ENCODE assay signal across 15 mouse cellular contexts in the genomic region with DNA sequence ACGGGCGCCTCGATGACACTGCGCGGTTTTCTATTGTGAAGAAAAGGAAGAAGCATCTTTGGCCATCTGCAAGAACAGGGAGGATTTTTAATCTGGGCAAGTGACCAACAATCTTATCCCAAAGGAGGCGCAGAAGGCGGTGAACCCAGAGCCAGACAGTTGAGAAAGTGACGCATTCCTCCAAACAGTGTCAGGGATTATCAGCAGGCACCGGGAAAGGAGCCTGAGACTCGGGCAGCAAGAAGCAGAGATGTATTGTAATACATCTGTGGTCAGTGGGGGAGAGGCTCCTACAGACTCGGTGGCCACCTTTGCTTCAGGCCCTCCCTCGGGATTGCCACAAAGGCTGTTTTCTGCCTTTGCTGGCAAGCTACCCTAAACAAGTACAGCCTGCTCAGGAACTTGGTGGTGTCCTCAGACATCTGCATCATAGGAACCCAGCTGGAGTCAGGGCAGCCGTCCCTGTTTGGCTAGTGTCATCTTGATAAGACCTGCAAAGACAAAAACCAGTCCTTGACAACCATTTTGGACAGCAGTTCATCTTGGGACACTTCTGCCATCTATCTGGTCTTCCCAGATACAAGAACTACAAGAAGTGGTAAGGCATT. TPM values are rescaled to one million over a fixed set of nuclear protein-coding genes. Genes with fewer than 3 reads are reported as not detected.
A peak's percentile ranks its signal among the peaks of the same experiment; 100 is the strongest.
DNase-seq lines count a peak whose midpoint lies in the region; ATAC-seq and TF ChIP-seq lines count a peak whose summit lies in the region.
"Had no signal": no experiment of that assay in that cellular context is flagged by ENCODE, and none has a peak within 500 bp of the region (broad histone marks: within the 10 kb centered on the region; RNA-seq: fewer than 3 reads in every experiment).

No protein-coding gene starts in this region.

- ATAC-seq in midbrain, postnatal 0 days (ENCODE audit: low FRiP score): no peak

- 19% methylated on average over 13 of the region's 13 CpGs for WGBS in heart, adult 2 months
- WGBS in midbrain, postnatal 0 days: 57% methylated on average over 13 of the region's 13 CpGs

- H3K4me1 ChIP-seq in heart, adult 2 months (ENCODE audit: control insufficient read depth, insufficient read depth, low read length): peaks cover 7% of the 10 kb centered on the region
- H3K4me1 ChIP-seq in midbrain, postnatal 0 days (ENCODE audit: insufficient read depth, low read length): no peaks in the 10 kb centered on the region

- no peak for TF ChIP-seq CTCF in heart, adult 2 months (IDR thresholded peaks at IDR 0.05)
- TF ChIP-seq CTCF in midbrain, postnatal 0 days (IDR thresholded peaks at IDR 0.05): no peak

- no peak for TF ChIP-seq EP300 in heart, adult 2 months (IDR thresholded peaks at IDR 0.05; ENCODE audit: insufficient read depth, low read depth, low read length)

- peak; percentile 12 for DNase-seq in left cerebral cortex, adult 18-20 months (ENCODE audit: low spot score in 2 of 2)
- DNase-seq in left cerebral cortex, postnatal 10 days (ENCODE audit: extremely low spot score in 1 of 2, low spot score in 2 of 2): no peak
- DNase-seq in gastrocnemius, adult 18-20 months (ENCODE audit: low spot score): peak; percentile 76
- peak; percentile 63 to 68 for DNase-seq in heart, adult 2 months
- DNase-seq in heart, postnatal 4 days: peak; percentile 54
- no peak for DNase-seq in midbrain, postnatal 0 days (ENCODE audit: low spot score)
- no peak for DNase-seq in thymus, postnatal 36 days
- no peak for DNase-seq in thymus, adult 18-20 months
- DNase-seq: kidney, postnatal 36 days had no signal

- TF ChIP-seq POLR2A in heart, adult 2 months (IDR thresholded peaks at IDR 0.05; ENCODE audit: insufficient read depth, low read depth, low read length): no peak

- no peaks in the 10 kb centered on the region for H3K79me2 ChIP-seq in heart, adult 2 months (replicated peaks; ENCODE audit: control insufficient read depth, insufficient read depth, low read length)

- intact Hi-C loops in left cerebral cortex, postnatal 10 days (cut with DNase I): no loop called here
- intact Hi-C loops in heart, adult 2 months (cut with DNase I): no loop called here

- no peaks in the 10 kb centered on the region for H3K27me3 ChIP-seq in heart, adult 2 months (ENCODE audit: control insufficient read depth, insufficient read depth, low read length)
- no peaks in the 10 kb centered on the region for H3K27me3 ChIP-seq in midbrain, postnatal 0 days (ENCODE audit: insufficient read depth, low read length)
- H3K27me3 ChIP-seq: neural tube, embryonic 13.5 days had no signal

- peak overlapping the region; percentile 43 for H3K4me3 ChIP-seq in heart, adult 2 months
- H3K4me3 ChIP-seq in midbrain, postnatal 0 days (ENCODE audit: low read depth, low read length): no peak overlapping the region
- H3K4me3 ChIP-seq: erythroblast, embryonic 14.5 days; hindbrain, embryonic 10.5 days; megakaryocyte, embryonic 14.5 days; neural tube, embryonic 13.5 days had no signal

- peak overlapping the region; percentile 42 for H3K27ac ChIP-seq in heart, adult 2 months
- H3K27ac ChIP-seq in midbrain, postnatal 0 days (ENCODE audit: low read depth, low read length): no peak overlapping the region
- H3K27ac ChIP-seq: hindbrain, embryonic 10.5 days; neural tube, embryonic 13.5 days had no signal

- H3K4me2 ChIP-seq in midbrain, postnatal 0 days (ENCODE audit: low read depth, low read length, poor library complexity, severe bottlenecking): no peak overlapping the region
- H3K4me2 ChIP-seq: neural tube, embryonic 13.5 days had no signal

- H3K36me3 ChIP-seq in heart, adult 2 months (ENCODE audit: control insufficient read depth, insufficient read depth, low read length): no peaks in the 10 kb centered on the region
- no peaks in the 10 kb centered on the region for H3K36me3 ChIP-seq in midbrain, postnatal 0 days (ENCODE audit: insufficient read depth, low read length)
- H3K36me3 ChIP-seq: hindbrain, embryonic 10.5 days; neural tube, embryonic 13.5 days had no signal

- peak overlapping the region; percentile 19 for H3K9ac ChIP-seq in heart, adult 2 months (ENCODE audit: low read depth, low read length)
- H3K9ac ChIP-seq in midbrain, postnatal 0 days (replicated peaks; ENCODE audit: low read length, poor library complexity, severe bottlenecking): no peak overlapping the region
- H3K9ac ChIP-seq: neural tube, embryonic 13.5 days had no signal

- H3K9me3 ChIP-seq in midbrain, postnatal 0 days (ENCODE audit: low read length): no peaks in the 10 kb centered on the region
- H3K9me3 ChIP-seq: hindbrain, embryonic 10.5 days; megakaryocyte, embryonic 14.5 days; neural tube, embryonic 13.5 days had no signal

RNA-seq across cellular contexts. Expression of a gene that starts 0.7 kb away (rescaled TPM):
- not detected for total RNA-seq in left cerebral cortex, adult 18-20 months (2021)
- not detected for total RNA-seq in left cerebral cortex, postnatal 10 days (2021)
- not detected for total RNA-seq in gastrocnemius, adult 18-20 months (2021)
- total RNA-seq in heart, adult 2 months (2021): not detected
- polyA plus RNA-seq in heart, adult 2 months (2012; rRNA removed): not detected in 2 replicates
- total RNA-seq in heart, postnatal 4 days (2021): not detected
- total RNA-seq in midbrain, postnatal 0 days (2014; rRNA removed): not detected in 2 replicates
- polyA plus RNA-seq in midbrain, postnatal 0 days (2015; fragmentation: Nextera tagmentation; extraction: Ambion mirVana): not detected in 2 replicates
- polyA plus RNA-seq: erythroblast, embryonic 14.5 days; hindbrain, embryonic 10.5 days; limb, embryonic 14.5 days; neural tube, embryonic 13.5 days; small intestine, adult 2 months had no signal

RNA-seq across cellular contexts. Expression of a gene that starts 16.9 kb away (rescaled TPM):
- 10 to 100 TPM; 19.2 to 19.5 TPM for total RNA-seq in left cerebral cortex, adult 18-20 months (2021)
- total RNA-seq in left cerebral cortex, postnatal 10 days (2021): 10 to 100 TPM; 20.3 to 21.2 TPM
- total RNA-seq in gastrocnemius, adult 18-20 months (2021): 10 to 100 TPM; 15.7 to 16.5 TPM
- total RNA-seq in heart, adult 2 months (2021): 10 to 100 TPM; 14.1 to 14.5 TPM
- polyA plus RNA-seq in heart, adult 2 months (2012; rRNA removed): 9.7 and 12.6 TPM in 2 replicates
- 10 to 100 TPM; 17.0 to 18.3 TPM for total RNA-seq in heart, postnatal 4 days (2021)
- 15.5 and 15.8 TPM in 2 replicates for total RNA-seq in midbrain, postnatal 0 days (2014; rRNA removed)
- polyA plus RNA-seq in midbrain, postnatal 0 days (2015; fragmentation: Nextera tagmentation; extraction: Ambion mirVana): 14.8 and 15.6 TPM in 2 replicates

RNA-seq across cellular contexts. Expression of a gene that starts 25.9 kb away (rescaled TPM):
- 10 to 100 TPM; 70.7 to 71.3 TPM for total RNA-seq in left cerebral cortex, adult 18-20 months (2021)
- 10 to 100 TPM; 63.5 to 67.4 TPM for total RNA-seq in left cerebral cortex, postnatal 10 days (2021)
- 10 to 100 TPM; 45.1 to 51.2 TPM for total RNA-seq in gastrocnemius, adult 18-20 months (2021)
- total RNA-seq in heart, adult 2 months (2021): 10 to 100 TPM; 43.9 to 50.8 TPM
- 24.4 and 37.5 TPM in 2 replicates for polyA plus RNA-seq in heart, adult 2 months (2012; rRNA removed)
- total RNA-seq in heart, postnatal 4 days (2021): 10 to 100 TPM; 54.1 to 54.3 TPM
- total RNA-seq in midbrain, postnatal 0 days (2014; rRNA removed): 93.5 and 99.1 TPM in 2 replicates
- 25.8 and 28.5 TPM in 2 replicates for polyA plus RNA-seq in midbrain, postnatal 0 days (2015; fragmentation: Nextera tagmentation; extraction: Ambion mirVana)

Comparison
In these comparisons a context has a peak if more than half of its experiments do, and no peak if none do; other contexts are left out.
1. DNase-seq: peak in left cerebral cortex, adult 18-20 months (2 of 2), gastrocnemius, adult 18-20 months (single experiment), heart, adult 2 months (2 of 2) and heart, postnatal 4 days (single experiment); none in left cerebral cortex, postnatal 10 days (0 of 2), midbrain, postnatal 0 days (single experiment), thymus, postnatal 36 days (0 of 2) and thymus, adult 18-20 months (0 of 2).